Mouse (Mus musculus) liver, adult 2 months (tissue): ENCODE measurements around the gene Cers4.

Experiments used
- CTCF ChIP-seq: fragments of 200-500 bp; IDR thresholded peaks from 2 replicates; pipeline ENCODE4 v1.5.1; 2011; ENCODE audit warnings: low read depth, low read length, control low read depth
- POLR2A ChIP-seq: fragments of 200-500 bp; IDR thresholded peaks from 2 replicates; pipeline ENCODE4 v1.6.1; 2011; ENCODE audit warnings: low read length, control low read depth; ENCODE audit not compliant: insufficient read depth; ENCODE audit errors: extremely low read depth

GRCm38 (mm10) chr8:4483330-4483729 is 9.5 kb upstream of the Cers4 start:
- TF ChIP-seq CTCF: no peak
- no peak for TF ChIP-seq POLR2A
